Mouse (Mus musculus) heart, adult 2 months (tissue): Measurements from ENCODE around the gene Srgap2. TPM values are rescaled to one million over a fixed set of nuclear protein-coding genes. Genes with fewer than 3 reads are reported as not detected.
"Not testable (repeated sequence)": the region's sequence is repeated elsewhere in the genome, so short reads cannot be mapped to it uniquely, and the experiment has no call there.

Experiments
- DNase-seq, 2 experiments: peaks; one replicate each; pipeline ENCODE4 v3.0.0; 2021
- H3K27ac ChIP-seq: fragments of 200-600 bp; 2 replicates; pipeline ENCODE4 v1.8.1; 2022
- H3K27me3 ChIP-seq: fragments of 200-500 bp; 2 replicates; pipeline ENCODE4 v1.6.1; 2012; ENCODE audit warnings: mild to moderate bottlenecking, low read length, inconsistent platforms, mixed read lengths; ENCODE audit not compliant: control insufficient read depth, insufficient read depth
- H3K36me3 ChIP-seq: fragments of 200-500 bp; 2 replicates; pipeline ENCODE4 v1.6.1; 2012; ENCODE audit warnings: low read length, inconsistent platforms; ENCODE audit not compliant: control insufficient read depth, insufficient read depth
- H3K4me1 ChIP-seq: fragments of 200-500 bp; 2 replicates; pipeline ENCODE4 v1.6.1; 2011; ENCODE audit warnings: low read length; ENCODE audit not compliant: control insufficient read depth, insufficient read depth
- H3K4me3 ChIP-seq: fragments of 200-600 bp; 2 replicates; pipeline ENCODE4 v1.8.1; 2022
- H3K79me2 ChIP-seq: fragments of 200-500 bp; replicated peaks from 2 replicates; pipeline ENCODE4 v1.6.1; 2012; ENCODE audit warnings: mild to moderate bottlenecking, inconsistent platforms, low read length, moderate library complexity, mixed read lengths; ENCODE audit not compliant: control insufficient read depth, insufficient read depth
- H3K9ac ChIP-seq: fragments of 200-500 bp; 2 replicates; pipeline ENCODE4 v1.6.1; 2012; ENCODE audit warnings: low read depth, mild to moderate bottlenecking, control low read depth, inconsistent platforms, low read length, mixed read lengths
- CTCF ChIP-seq: fragments of 200-600 bp; IDR thresholded peaks from 2 replicates; pipeline ENCODE4 v1.8.1; 2022; ENCODE audit warnings: antibody characterized with exemption, mild to moderate bottlenecking, moderate library complexity
- EP300 ChIP-seq: fragments of 200-500 bp; IDR thresholded peaks from 2 replicates; pipeline ENCODE4 v1.6.1; 2011; ENCODE audit warnings: low read depth, low read length, control low read depth; ENCODE audit not compliant: insufficient read depth
- POLR2A ChIP-seq: fragments of 200-500 bp; IDR thresholded peaks from 2 replicates; pipeline ENCODE4 v1.6.1; 2011; ENCODE audit warnings: mild to moderate bottlenecking, low read depth, low read length, control low read depth; ENCODE audit not compliant: insufficient read depth
- WGBS: fragments of 180-500 bp; shearing (Covaris S2); methylation state at CpG from one replicate; pipeline ENCODE4 v1.1.7; 2018; 5-methylcytosine and 5-hydroxymethylcytosine counted together
- intact Hi-C: fragments of 180-260 bp; cut with DNase I; formaldehyde crosslinking; loops from one replicate; pipeline ENCODE4 v1.15.1; 2025
- long read RNA-seq: library from polyadenylated mRNA; stranded (forward); transcript quantifications from one replicate; pipeline ENCODE4 v2.0.0, GENCODE M21; 2021
- polyA plus RNA-seq: library from polyadenylated mRNA; depleted of rRNA; stranded (reverse); fragments of >200 nt; gene quantifications from 2 replicates; pipeline ENCODE4 v1.2.3, GENCODE M21; 2012; rRNA removed
- total RNA-seq, 2 experiments: library from RNA; stranded (reverse); gene quantifications; 2 replicates each; pipeline ENCODE4 v1.2.3; 2021

Gene Srgap2
- total RNA-seq (10 to 100 TPM; 15.9 to 20.5 TPM), polyA plus RNA-seq (15.2 and 16.9 TPM in 2 replicates)
- long read RNA-seq, partial matches to known transcripts: 4 of 9 reads
- long read RNA-seq, other reads (novel, unspliced or antisense): 5 of 9 reads

DNA sequence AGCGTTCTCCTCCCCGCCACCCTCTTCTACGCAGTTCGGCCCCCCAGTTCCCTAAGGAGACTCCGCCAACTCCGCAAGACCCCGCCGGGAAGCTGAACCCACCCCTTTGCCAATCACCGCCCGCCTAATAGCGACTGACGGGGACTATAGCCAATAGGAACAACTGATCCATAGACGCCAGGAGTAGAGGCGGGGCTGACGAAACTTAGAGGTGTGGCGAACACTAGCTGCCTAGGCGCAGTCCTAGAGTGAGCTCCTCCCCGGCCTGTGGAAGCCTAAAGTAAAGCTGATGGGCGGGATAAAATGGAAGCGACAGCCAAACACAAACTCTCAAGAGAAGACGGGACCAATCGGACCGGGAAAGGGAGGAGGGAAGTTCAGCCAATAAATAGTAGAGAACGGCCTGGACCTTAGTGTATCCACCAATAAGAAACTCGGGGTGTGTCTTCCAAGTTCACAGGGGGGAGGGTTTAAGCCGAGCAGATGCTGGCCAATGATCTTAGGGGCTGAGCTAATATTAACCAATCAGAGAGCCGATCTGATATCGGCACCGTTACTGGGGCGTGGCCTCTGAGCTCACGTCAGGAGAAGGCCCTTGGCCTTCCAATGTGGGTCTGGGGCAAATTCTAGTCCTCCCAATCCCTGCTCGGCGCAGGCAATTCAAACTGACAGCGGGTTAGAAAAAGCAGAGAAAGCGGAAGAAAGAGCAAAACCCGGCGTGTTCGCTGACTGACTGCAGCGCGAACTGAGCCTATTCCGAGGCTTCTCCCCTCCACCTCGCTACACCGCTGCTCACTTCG lies at the start of gene Srgap2, which contains the start of gene Fam72a:
Srgap2 (minus strand) TSS at position 72 of the 800 bp plus-strand sequence.
Fam72a (plus strand) TSS at position 623 of the 800 bp plus-strand sequence.
- H3K27me3 ChIP-seq: no peaks in the 10 kb centered on the region
- peak; percentile 97 to 98 for DNase-seq
- peak within 1 kb of the TSS; percentile 92 for H3K4me3 ChIP-seq
- H3K79me2 ChIP-seq: peaks cover 2% of the 10 kb centered on the region
- H3K36me3 ChIP-seq: peaks cover 6% of the 10 kb centered on the region
- H3K27ac ChIP-seq: peak within 1 kb of the TSS; percentile 94
- intact Hi-C loops: loop anchor here (5.0 kb wide), 4 partner anchors 95 to 180 kb away; no protein-coding TSS in a partner anchor
- peaks cover 6% of the 10 kb centered on the region; the same call in 1 of the 2 replicates for H3K4me1 ChIP-seq
- WGBS: under 1% methylated on average over 44 of the region's 44 CpGs
- TF ChIP-seq POLR2A (peak; percentile 99), CTCF (no peak), EP300 (peak; percentile 61; the same call in 1 of the 2 replicates)
- peak within 1 kb of the TSS; percentile 78 for H3K9ac ChIP-seq

DNA sequence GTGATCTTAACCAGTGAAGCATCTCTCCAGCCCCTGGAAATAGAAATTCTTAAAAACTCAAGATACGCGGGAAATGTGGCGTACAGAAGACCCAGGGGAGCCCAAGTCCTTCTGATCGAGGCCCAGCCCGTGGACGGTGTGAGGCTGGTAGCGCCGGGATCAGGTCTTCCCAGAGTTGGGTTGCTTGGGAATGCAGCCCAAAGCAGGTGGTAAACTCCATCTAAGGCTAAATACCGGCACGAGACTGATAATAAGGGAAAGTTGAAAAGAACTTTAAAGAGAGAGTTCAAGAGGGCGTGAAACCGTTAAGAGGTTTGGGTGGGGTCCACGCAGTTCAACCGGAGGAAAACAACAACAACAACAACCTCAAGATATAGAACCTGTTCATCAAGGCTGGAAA lies 46.6 kb upstream of the Srgap2 start:
- DNase-seq: no peak
- Histone ChIP-seq H3K27me3 (no peaks in the 10 kb centered on the region), H3K4me1 (no peaks in the 10 kb centered on the region), H3K79me2 (no peaks in the 10 kb centered on the region), H3K4me3 (no peak overlapping the region), H3K9ac (no peak overlapping the region), H3K36me3 (no peaks in the 10 kb centered on the region), H3K27ac (no peak overlapping the region)
- WGBS: 88% methylated on average over 14 of the region's 14 CpGs
- intact Hi-C loops: no loop called here
- TF ChIP-seq CTCF (no peak), EP300 (no peak), POLR2A (no peak)

DNA sequence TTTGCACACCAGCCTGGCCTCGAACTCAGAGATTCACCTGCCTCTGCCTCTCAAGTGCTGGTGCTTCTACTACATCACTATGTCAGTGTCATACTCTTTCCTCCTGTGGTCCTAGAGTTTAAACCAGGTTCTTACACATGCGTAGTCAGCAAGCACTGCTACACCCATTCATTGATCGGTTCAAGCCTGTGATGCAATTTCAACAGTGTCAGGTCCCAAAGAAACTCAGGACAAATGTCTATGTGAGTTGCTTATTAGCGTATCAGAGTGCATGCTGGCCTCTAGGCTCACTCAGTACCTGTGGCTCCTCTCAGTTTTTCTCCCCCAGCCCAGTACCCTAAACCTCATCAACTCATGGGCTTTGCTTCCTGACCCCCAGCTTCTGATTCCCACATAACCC lies 43.2 kb upstream of the Srgap2 start:
- intact Hi-C loops: no loop called here

DNA sequence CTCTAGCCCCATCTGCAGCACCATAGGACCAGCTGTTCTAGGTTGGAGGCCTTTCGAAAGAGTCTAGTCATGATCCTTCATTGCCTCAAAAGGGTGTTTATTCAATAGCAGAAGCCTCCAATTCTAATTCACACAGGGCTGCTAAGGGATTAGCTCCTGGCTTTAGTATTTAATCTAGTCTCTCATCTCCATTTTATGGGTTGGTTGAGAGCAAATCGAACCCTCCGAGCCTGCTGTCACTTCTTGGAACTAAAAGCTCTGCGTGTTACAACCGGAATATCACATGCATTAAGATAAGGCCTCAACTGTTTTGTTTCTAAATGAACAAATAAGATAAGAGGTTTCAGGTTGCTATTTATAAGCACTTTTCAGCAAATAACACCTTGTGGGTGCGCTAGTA lies 42.6 kb upstream of the Srgap2 start:
- Histone ChIP-seq H3K27ac (no peak overlapping the region), H3K4me3 (no peak overlapping the region), H3K9ac (no peak overlapping the region), H3K36me3 (no peaks in the 10 kb centered on the region), H3K4me1 (no peaks in the 10 kb centered on the region), H3K27me3 (no peaks in the 10 kb centered on the region), H3K79me2 (no peaks in the 10 kb centered on the region)
- DNase-seq: no peak
- TF ChIP-seq CTCF (no peak), EP300 (no peak), POLR2A (no peak)
- intact Hi-C loops: no loop called here
- WGBS: 63% methylated on average over 6 of the region's 6 CpGs

More for the DNA sequence above, 43.2 kb upstream of the Srgap2 start:
- no peak overlapping the region for H3K4me3 ChIP-seq
- no peaks in the 10 kb centered on the region for H3K36me3 ChIP-seq
- no peak overlapping the region for H3K27ac ChIP-seq
- WGBS: 92% methylated on average over 4 of the region's 4 CpGs
- no peaks in the 10 kb centered on the region for H3K79me2 ChIP-seq
- TF ChIP-seq POLR2A (no peak), EP300 (no peak), CTCF (no peak)
- H3K9ac ChIP-seq: no peak overlapping the region
- no peaks in the 10 kb centered on the region for H3K4me1 ChIP-seq
- no peaks in the 10 kb centered on the region for H3K27me3 ChIP-seq
- DNase-seq: no peak

DNA sequence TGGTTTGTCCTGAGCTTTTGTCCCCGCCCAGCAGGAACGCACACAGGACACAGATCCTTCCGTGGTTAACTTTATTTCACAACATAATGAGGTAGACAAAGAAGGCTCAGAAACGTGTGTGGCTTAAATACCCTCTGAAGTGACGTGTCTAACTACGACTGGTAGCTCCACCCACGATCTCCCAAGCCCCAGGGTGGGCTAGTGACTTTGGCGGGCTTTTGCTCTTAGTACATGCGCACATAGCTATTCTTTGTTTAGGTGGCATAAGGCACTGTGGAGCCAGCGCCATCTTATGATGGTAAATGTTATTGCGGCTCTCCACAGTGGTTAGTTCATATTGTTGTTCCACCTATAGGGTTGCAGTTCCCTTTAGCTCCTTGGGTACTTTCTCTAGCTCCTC lies 38.9 kb upstream of the Srgap2 start:
- H3K9ac ChIP-seq, H3K79me2 ChIP-seq, H3K27ac ChIP-seq, H3K4me3 ChIP-seq, H3K4me1 ChIP-seq, intact Hi-C loops, H3K27me3 ChIP-seq, H3K36me3 ChIP-seq, DNase-seq: not testable (repeated sequence)
- 42% methylated on average over 11 of the region's 11 CpGs for WGBS
- TF ChIP-seq CTCF: peak; percentile 50

DNA sequence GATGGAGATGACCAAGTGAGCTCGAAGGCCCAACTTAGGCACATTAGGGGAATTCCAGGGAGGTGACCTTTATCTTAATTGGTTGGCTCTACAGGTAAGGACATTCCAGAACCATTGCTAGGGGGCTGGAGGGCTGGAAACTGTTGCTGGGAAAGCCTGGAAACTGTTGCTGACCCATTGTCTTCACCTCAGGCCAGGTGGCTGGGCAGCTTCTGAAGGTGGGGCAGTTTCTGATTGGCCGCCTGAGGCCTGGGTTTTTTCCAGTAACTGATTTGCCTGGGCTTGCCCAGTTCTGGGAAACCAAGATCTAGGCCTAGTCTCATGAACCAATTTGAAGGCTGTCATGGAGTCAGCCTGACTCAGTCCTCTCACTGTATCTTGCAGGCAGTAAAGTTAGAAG lies 34.9 kb upstream of the Srgap2 start:
- Histone ChIP-seq H3K27me3 (no peaks in the 10 kb centered on the region), H3K9ac (no peak overlapping the region), H3K27ac (no peak overlapping the region), H3K4me1 (no peaks in the 10 kb centered on the region), H3K4me3 (no peak overlapping the region), H3K79me2 (no peaks in the 10 kb centered on the region), H3K36me3 (no peaks in the 10 kb centered on the region)
- no peak for DNase-seq
- TF ChIP-seq EP300 (no peak), POLR2A (no peak), CTCF (no peak)
- intact Hi-C loops: no loop called here
- 92% methylated on average over 2 of the region's 2 CpGs for WGBS
